Mouse (Mus musculus): ENCODE measurements around the gene Tnfrsf4. TPM values are rescaled to one million over a fixed set of nuclear protein-coding genes. Genes with fewer than 3 reads are reported as not detected.

The Tnfrsf4 gene
- polyA plus RNA-seq, 1 experiment from 2014 or later, result 0.19 TPM

DNA sequence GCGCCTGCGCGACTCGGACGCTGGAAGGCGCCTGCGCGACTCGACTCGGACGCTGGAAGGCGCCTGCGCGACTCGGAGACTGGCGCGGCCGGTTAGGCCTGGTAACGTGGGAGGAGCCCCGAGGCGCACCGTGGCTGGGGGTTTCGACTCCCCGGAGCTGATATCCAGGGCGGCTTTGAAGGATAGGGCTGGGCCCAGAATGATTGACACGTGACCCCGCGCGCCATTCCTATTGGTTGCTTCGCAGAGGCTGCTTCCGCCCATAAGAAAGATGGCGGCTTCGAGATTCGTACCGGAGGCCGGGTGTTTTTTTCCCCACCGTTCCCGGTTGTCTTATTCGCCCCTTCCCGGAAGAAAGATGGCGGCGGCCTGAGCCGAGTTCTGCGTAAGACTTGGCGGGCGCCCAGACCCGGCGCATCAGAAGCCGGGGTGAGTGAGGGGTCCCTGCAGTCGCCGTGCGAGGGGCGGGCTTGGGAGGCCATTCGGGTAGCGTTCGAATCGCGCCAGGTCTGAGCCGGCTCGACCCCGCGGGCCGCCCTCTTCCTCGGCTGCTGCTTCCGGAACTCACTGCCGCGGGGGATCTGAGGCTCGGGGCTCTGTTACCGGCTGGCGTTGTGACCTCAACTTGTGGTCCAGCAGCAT is 20.6 kb upstream of the Tnfrsf4 start:
- Histone ChIP-seq H3K27me3 (replicated peaks) (no peaks in the 10 kb centered on the region), H3K4me2 (peak overlapping the region; percentile 77), H3K27ac (replicated peaks) (peak overlapping the region; percentile 99), H3K9ac (replicated peaks) (peak overlapping the region; percentile 69), H3K4me1 (peaks cover 41% of the 10 kb centered on the region), H3K4me3 (replicated peaks) (peak overlapping the region; percentile 70), H3K36me3 (peaks cover 18% of the 10 kb centered on the region), H3K9me3 (replicated peaks) (no peaks in the 10 kb centered on the region)
- WGBS, result under 1% methylated on average over 69 of the region's 70 CpGs
- ATAC-seq (ENCODE audit: low FRiP score), result peak; percentile 87

DNA sequence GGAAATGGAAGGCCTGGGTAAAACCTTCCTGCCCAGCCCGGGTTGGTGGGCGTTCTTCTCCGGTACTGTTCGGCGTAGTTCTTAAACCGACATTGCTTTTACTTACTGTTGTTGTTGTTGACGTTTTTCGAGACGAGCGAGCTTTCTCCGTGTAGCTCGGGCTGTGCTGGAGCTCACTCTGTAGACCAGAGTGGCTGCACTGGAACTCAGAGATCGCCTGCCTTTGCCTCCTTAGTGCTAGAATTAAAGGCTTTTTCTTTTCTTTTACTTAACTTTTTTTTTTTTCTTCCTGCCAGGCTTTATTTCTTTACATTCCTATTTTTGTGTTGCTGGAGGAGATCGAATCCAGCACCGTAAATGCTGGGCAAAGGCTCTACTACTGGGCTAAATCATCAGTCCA is 20.0 kb upstream of the Tnfrsf4 start:
- peaks cover 23% of the 10 kb centered on the region for H3K36me3 ChIP-seq
- H3K9me3 ChIP-seq (replicated peaks), result no peaks in the 10 kb centered on the region
- no peaks in the 10 kb centered on the region for H3K27me3 ChIP-seq (replicated peaks)
- H3K27ac ChIP-seq (replicated peaks), result peak overlapping the region; percentile 99
- 6% methylated on average over 15 of the region's 15 CpGs for WGBS
- peaks cover 41% of the 10 kb centered on the region for H3K4me1 ChIP-seq
- peak overlapping the region; percentile 70 for H3K4me3 ChIP-seq (replicated peaks)
- ATAC-seq (ENCODE audit: low FRiP score), result no peak
- peak overlapping the region; percentile 77 for H3K4me2 ChIP-seq
- peak overlapping the region; percentile 69 for H3K9ac ChIP-seq (replicated peaks)

- 96% methylated on average over 3 of the region's 3 CpGs for WGBS
- no peak overlapping the region for H3K4me2 ChIP-seq
- H3K27ac ChIP-seq (replicated peaks), result no peak overlapping the region
- H3K27me3 ChIP-seq (replicated peaks), result no peaks in the 10 kb centered on the region
- H3K9me3 ChIP-seq (replicated peaks), result no peaks in the 10 kb centered on the region
- H3K4me3 ChIP-seq (replicated peaks), result no peak overlapping the region
- peaks cover 90% of the 10 kb centered on the region for H3K36me3 ChIP-seq
- no peak for ATAC-seq (ENCODE audit: low FRiP score)
- H3K4me1 ChIP-seq, result no peaks in the 10 kb centered on the region
- H3K9ac ChIP-seq (replicated peaks), result no peak overlapping the region
These were observed 9.5 kb upstream of the Tnfrsf4 start for GRCm38 (mm10) chr4:156004109-156004508.

DNA sequence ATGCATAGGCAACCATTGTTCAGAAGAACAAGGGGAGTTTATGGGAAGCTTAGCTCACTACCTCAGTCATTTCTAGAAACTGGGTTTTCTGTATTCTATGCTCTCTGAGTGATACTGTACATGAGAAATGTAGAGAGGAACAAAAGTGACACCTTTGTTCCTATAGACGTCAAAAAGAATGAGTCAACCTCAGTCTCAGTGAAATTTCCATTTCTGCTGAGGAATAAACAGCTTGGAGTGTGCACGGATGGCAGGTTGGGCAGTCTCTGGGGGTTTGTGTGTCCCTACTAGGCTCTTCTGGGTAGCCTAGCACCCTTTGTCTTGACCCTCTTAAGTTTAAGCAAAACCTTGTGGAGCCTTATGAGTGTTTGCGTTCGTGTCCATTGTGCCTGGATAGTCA is 5.3 kb upstream of the Tnfrsf4 start:
- Histone ChIP-seq H3K4me3 (replicated peaks) (no peak overlapping the region), H3K27me3 (replicated peaks) (no peaks in the 10 kb centered on the region), H3K27ac (replicated peaks) (no peak overlapping the region), H3K4me1 (no peaks in the 10 kb centered on the region), H3K4me2 (no peak overlapping the region), H3K9ac (replicated peaks) (no peak overlapping the region), H3K9me3 (replicated peaks) (no peaks in the 10 kb centered on the region), H3K36me3 (peaks cover 88% of the 10 kb centered on the region)
- WGBS, result 98% methylated on average over 4 of the region's 4 CpGs
- no peak for ATAC-seq (ENCODE audit: low FRiP score)

- H3K4me3 ChIP-seq (replicated peaks), result no peak overlapping the region
- no peak for ATAC-seq (ENCODE audit: low FRiP score)
- H3K27me3 ChIP-seq (replicated peaks), result no peaks in the 10 kb centered on the region
- no peaks in the 10 kb centered on the region for H3K9me3 ChIP-seq (replicated peaks)
- H3K27ac ChIP-seq (replicated peaks), result no peak overlapping the region
- 96% methylated on average over 2 of the region's 2 CpGs for whole genome bisulfite sequencing
- H3K9ac ChIP-seq (replicated peaks), result no peak overlapping the region
- no peak overlapping the region for H3K4me2 ChIP-seq
- H3K36me3 ChIP-seq, result peaks cover 42% of the 10 kb centered on the region
- H3K4me1 ChIP-seq, result no peaks in the 10 kb centered on the region
These were observed 793 bp downstream of the Tnfrsf4 start for GRCm38 (mm10) chr4:156014436-156014835.

GRCm38 (mm10) chr4:156019771-156020170 is 6.1 kb downstream of the Tnfrsf4 start:
- Histone ChIP-seq H3K36me3 (peaks cover 15% of the 10 kb centered on the region), H3K9me3 (replicated peaks) (no peaks in the 10 kb centered on the region), H3K27me3 (replicated peaks) (no peaks in the 10 kb centered on the region), H3K27ac (replicated peaks) (no peak overlapping the region), H3K9ac (replicated peaks) (no peak overlapping the region), H3K4me2 (no peak overlapping the region), H3K4me1 (no peaks in the 10 kb centered on the region), H3K4me3 (replicated peaks) (no peak overlapping the region)
- ATAC-seq (ENCODE audit: low FRiP score), result no peak
- WGBS, result 93% methylated on average over 12 of the region's 12 CpGs

DNA sequence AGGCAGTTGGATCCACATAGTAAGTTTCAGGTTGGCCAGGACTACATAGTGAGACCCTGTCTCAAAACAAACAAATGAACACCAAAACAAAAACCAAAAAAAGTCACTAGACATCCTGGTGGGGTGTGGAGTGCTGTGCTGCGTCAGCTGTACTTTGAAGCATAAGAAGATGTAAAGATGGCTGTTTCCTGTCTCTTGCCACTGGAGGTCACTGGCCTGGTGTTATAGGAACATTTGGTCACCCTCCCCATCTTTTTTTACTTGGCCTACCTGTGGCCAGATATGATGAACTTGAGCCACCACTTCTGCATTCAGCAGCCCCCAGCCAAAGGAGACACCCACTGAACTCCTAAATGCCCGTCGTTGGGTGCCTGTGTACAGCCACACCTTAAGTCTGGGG is 7.7 kb downstream of the Tnfrsf4 start:
- Histone ChIP-seq H3K27me3 (replicated peaks) (no peaks in the 10 kb centered on the region), H3K27ac (replicated peaks) (no peak overlapping the region), H3K36me3 (peaks cover 12% of the 10 kb centered on the region; the same call in 1 of the 2 replicates), H3K4me1 (0 out of 2 replicates have a peak, but pooled peaks cover 3% of the 10 kb centered on the region), H3K9ac (replicated peaks) (no peak overlapping the region), H3K9me3 (replicated peaks) (no peaks in the 10 kb centered on the region), H3K4me3 (replicated peaks) (no peak overlapping the region), H3K4me2 (no peak overlapping the region)
- ATAC-seq (ENCODE audit: low FRiP score), result no peak
- 91% methylated on average over 3 of the region's 3 CpGs for WGBS

GRCm38 (mm10) chr4:156021942-156022419 is 8.3 kb downstream of the Tnfrsf4 start:
- H3K27ac ChIP-seq (replicated peaks), result no peak overlapping the region
- H3K4me2 ChIP-seq, result no peak overlapping the region

DNA sequence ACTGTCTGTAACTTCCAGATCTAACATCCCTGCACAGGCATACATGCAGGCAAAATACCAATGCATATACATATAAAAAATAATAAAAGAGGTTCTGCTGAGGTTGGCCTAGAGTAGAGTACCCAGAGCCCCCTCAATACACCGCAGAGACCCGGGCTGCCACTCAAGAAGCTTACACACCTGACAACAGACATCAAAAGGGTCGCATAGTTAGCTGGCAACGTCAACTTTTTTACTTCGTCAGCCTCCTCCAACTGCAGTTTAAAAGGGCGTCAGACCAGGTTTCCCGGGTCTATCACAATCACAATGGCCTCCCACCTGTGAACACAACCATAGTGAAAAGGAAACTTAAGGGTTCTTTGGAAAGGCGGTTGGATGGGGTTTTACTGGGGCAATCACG is 9.9 kb downstream of the Tnfrsf4 start:
- no peak overlapping the region for H3K4me2 ChIP-seq
- H3K4me1 ChIP-seq, result 0 out of 2 replicates have a peak, but pooled peaks cover 3% of the 10 kb centered on the region
- no peak overlapping the region for H3K9ac ChIP-seq (replicated peaks)
- 78% methylated on average over 9 of the region's 9 CpGs for WGBS
- H3K9me3 ChIP-seq (replicated peaks), result no peaks in the 10 kb centered on the region
- no peaks in the 10 kb centered on the region for H3K27me3 ChIP-seq (replicated peaks)
- H3K4me3 ChIP-seq (replicated peaks), result no peak overlapping the region
- H3K36me3 ChIP-seq, result peaks cover 19% of the 10 kb centered on the region
- no peak for ATAC-seq (ENCODE audit: low FRiP score)
- H3K27ac ChIP-seq (replicated peaks), result no peak overlapping the region

More at GRCm38 (mm10) chr4:156021942-156022419, 8.3 kb downstream of the Tnfrsf4 start:
- no peaks in the 10 kb centered on the region for H3K27me3 ChIP-seq (replicated peaks)
- WGBS, result 77% methylated on average over 9 of the region's 9 CpGs
- ATAC-seq (ENCODE audit: low FRiP score), result no peak
- peaks cover 9% of the 10 kb centered on the region; the same call in 1 of the 2 replicates for H3K36me3 ChIP-seq
- no peak overlapping the region for H3K9ac ChIP-seq (replicated peaks)
- 0 out of 2 replicates have a peak, but pooled peaks cover 3% of the 10 kb centered on the region for H3K4me1 ChIP-seq
- H3K4me3 ChIP-seq (replicated peaks), result no peak overlapping the region
- no peaks in the 10 kb centered on the region for H3K9me3 ChIP-seq (replicated peaks)

DNA sequence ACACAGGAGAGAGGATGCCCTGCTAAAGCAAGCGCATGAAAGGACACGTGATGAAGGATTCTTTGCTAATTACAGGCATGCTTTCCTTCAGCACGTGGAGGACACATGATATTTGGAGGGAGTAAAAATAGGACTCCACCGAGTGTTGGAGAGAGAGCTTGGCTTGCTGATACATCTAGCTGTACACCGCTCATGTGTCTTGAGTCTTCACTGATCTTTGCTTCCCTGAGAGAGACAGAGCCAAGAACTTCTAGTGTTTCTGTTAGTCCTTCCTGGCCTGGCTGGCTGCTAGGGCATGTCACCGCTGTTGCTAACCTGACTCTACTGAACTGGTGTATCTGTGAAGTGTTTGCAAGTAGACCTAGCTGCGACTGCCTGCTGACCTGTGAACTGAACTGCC is 10.5 kb downstream of the Tnfrsf4 start:
- H3K27me3 ChIP-seq (replicated peaks), result no peaks in the 10 kb centered on the region
- no peak for ATAC-seq (ENCODE audit: low FRiP score)
- H3K9me3 ChIP-seq (replicated peaks), result no peaks in the 10 kb centered on the region
- H3K4me2 ChIP-seq, result no peak overlapping the region
- no peak overlapping the region for H3K27ac ChIP-seq (replicated peaks)
- H3K9ac ChIP-seq (replicated peaks), result no peak overlapping the region
- peaks cover 19% of the 10 kb centered on the region for H3K36me3 ChIP-seq
- 0 out of 2 replicates have a peak, but pooled peaks cover 3% of the 10 kb centered on the region for H3K4me1 ChIP-seq
- 91% methylated on average over 7 of the region's 7 CpGs for WGBS
- H3K4me3 ChIP-seq (replicated peaks), result no peak overlapping the region

GRCm38 (mm10) chr4:156026013-156026412 is 12.4 kb downstream of the Tnfrsf4 start, which contains the start of gene Tnfrsf18:
Gene Tnfrsf18 (plus strand): TSS chr4:156026164.
- H3K4me1 ChIP-seq, result peaks cover 14% of the 10 kb centered on the region
- 61% methylated on average over 4 of the region's 4 CpGs for WGBS

DNA sequence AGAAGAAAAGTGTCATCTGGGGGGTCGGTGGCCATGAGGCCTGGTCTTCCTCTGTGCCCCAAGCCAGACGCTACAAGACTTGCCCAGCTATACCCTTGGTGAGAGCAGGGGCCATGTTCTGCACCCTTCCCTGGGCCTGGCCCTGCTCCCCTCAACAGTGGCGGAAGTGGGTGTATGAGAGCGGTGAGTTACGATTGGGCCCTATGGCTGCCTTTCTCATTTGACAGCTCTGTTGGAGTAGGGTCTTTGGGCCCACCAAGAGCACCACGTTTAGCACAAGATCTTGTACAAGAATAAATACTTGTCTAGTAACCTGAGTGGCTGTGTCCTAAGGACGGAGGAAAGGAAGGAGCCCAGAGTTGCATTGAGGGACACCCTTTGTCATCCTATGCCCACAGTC is 14.9 kb downstream of the Tnfrsf4 start:
- Histone ChIP-seq H3K9me3 (replicated peaks) (no peaks in the 10 kb centered on the region), H3K4me2 (no peak overlapping the region), H3K27me3 (replicated peaks) (no peaks in the 10 kb centered on the region), H3K36me3 (peaks cover 12% of the 10 kb centered on the region), H3K9ac (replicated peaks) (no peak overlapping the region), H3K27ac (replicated peaks) (no peak overlapping the region), H3K4me1 (peaks cover 35% of the 10 kb centered on the region), H3K4me3 (replicated peaks) (no peak overlapping the region)
- no peak for ATAC-seq (ENCODE audit: low FRiP score)
- 90% methylated on average over 7 of the region's 7 CpGs for WGBS

More at GRCm38 (mm10) chr4:156026013-156026412, 12.4 kb downstream of the Tnfrsf4 start, which contains the start of gene Tnfrsf18:
- no peaks in the 10 kb centered on the region for H3K27me3 ChIP-seq (replicated peaks)
- no peak for ATAC-seq (ENCODE audit: low FRiP score)
- no peak within 1 kb of the TSS for H3K4me2 ChIP-seq
- H3K4me3 ChIP-seq (replicated peaks), result no peak within 1 kb of the TSS
- peaks cover 18% of the 10 kb centered on the region for H3K36me3 ChIP-seq
- H3K9ac ChIP-seq (replicated peaks), result no peak within 1 kb of the TSS
- H3K9me3 ChIP-seq (replicated peaks), result no peaks in the 10 kb centered on the region
- H3K27ac ChIP-seq (replicated peaks), result no peak within 1 kb of the TSS

Data from neural tube, embryonic 15.5 days (tissue).